Mouse (Mus musculus) cerebellum, postnatal 25 days (tissue): ENCODE measurements around the gene Tmem44.
"Not testable (repeated sequence)": the region's sequence is repeated elsewhere in the genome, so short reads cannot be mapped to it uniquely, and the experiment has no call there.

Experiments
- DNase-seq, 2 experiments: peaks; one replicate each; pipeline ENCODE4 v3.0.0; 2021; ENCODE audit warnings: mixed read lengths in 2 of 2

Gene Tmem44

GRCm38 (mm10) chr16:30490791-30491190 lies 59.9 kb downstream of the Tmem44 start:
- DNase-seq, result no peak

- no peak for DNase-seq
These were observed 60.3 kb downstream of the Tmem44 start for GRCm38 (mm10) chr16:30490316-30490715.

- no peak for DNase-seq
These were observed 61.0 kb downstream of the Tmem44 start for GRCm38 (mm10) chr16:30489662-30490061.

- DNase-seq, result no peak
These were observed 64.1 kb downstream of the Tmem44 start for GRCm38 (mm10) chr16:30486498-30486897.

- no peak for DNase-seq
These were observed 72.9 kb downstream of the Tmem44 start for GRCm38 (mm10) chr16:30477791-30478190.

- no peak for DNase-seq
These were observed 73.6 kb downstream of the Tmem44 start for GRCm38 (mm10) chr16:30477006-30477405.

- peak in 1 of 2 experiments; percentile 5 for DNase-seq
These were observed 74.8 kb downstream of the Tmem44 start for GRCm38 (mm10) chr16:30475633-30476461.

GRCm38 (mm10) chr16:30472447-30472846 lies 78.2 kb downstream of the Tmem44 start:
- no peak for DNase-seq

- DNase-seq, result no peak
These were observed 78.7 kb downstream of the Tmem44 start for GRCm38 (mm10) chr16:30471912-30472311.

- no peak for DNase-seq
These were observed 81.7 kb downstream of the Tmem44 start for GRCm38 (mm10) chr16:30468944-30469343.

GRCm38 (mm10) chr16:30465680-30466298 lies 84.9 kb downstream of the Tmem44 start:
- DNase-seq, result no peak

- not testable (repeated sequence) for DNase-seq
These were observed 85.9 kb downstream of the Tmem44 start for GRCm38 (mm10) chr16:30464742-30465141.
